Mouse (Mus musculus): ENCODE results near the gene Cd44. TPM values are rescaled to one million over a fixed set of nuclear protein-coding genes. Genes with fewer than 3 reads are reported as not detected.

Gene Cd44
- polyA plus RNA-seq, 1 experiment = 59.3 TPM

DNA sequence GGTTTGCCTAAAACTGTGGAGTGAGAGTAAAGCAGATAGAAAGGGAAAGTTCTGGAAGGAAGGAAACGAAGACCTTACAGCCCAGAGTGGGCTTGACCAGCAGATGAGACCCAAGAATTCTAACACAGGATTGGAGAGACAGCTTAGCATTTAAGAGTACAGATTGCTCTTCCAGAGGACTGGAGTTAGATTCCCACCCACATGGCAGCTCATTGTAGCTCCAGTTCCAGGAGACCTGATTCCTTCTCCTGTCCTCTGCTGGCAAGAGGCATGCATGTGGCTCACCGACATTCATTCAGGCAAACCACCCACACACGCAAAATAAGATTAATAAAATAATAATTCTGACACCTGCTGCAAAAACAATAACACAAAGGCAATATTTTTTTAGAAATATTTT lies 20.6 kb upstream of the Cd44 start:
- TF ChIP-seq CTCF (IDR thresholded peaks at IDR 0.05; ENCODE audit: insufficient read depth, low read length) = no peak
- TF ChIP-seq POLR2A (IDR thresholded peaks at IDR 0.05; ENCODE audit: borderline replicate concordance, extremely low read depth, low read depth, low read length) = no peak
- DNase-seq = no peak
- WGBS = 89% methylated on average over 3 of the region's 3 CpGs
- Histone ChIP-seq H3K4me1 (ENCODE audit: control insufficient read depth, insufficient read depth, low read length) (peaks cover 12% of the 10 kb centered on the region), H3K4me3 (replicated peaks; ENCODE audit: extremely low read depth, low read depth, low read length) (no peak overlapping the region)

DNA sequence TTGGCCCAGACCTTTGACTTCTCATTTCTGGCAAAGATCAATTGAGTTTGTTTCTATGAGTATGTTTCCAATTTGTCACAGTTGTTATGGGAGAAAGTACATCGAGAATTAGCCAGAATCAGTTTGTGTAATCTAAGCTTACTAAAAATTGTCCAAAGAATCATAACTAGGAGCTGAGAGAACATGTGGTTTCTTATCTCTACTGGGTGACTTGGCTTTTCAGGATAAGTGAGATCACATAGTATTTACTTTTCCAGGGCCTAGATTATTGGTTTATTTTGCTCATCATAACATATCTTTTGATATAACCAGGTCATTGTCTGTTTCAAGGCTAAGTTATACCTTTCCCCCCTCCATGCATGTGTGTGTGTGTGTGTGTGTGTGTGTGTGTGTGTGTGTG lies 16.8 kb upstream of the Cd44 start:
- Histone ChIP-seq H3K4me3 (replicated peaks; ENCODE audit: extremely low read depth, low read depth, low read length) (no peak overlapping the region), H3K4me1 (ENCODE audit: control insufficient read depth, insufficient read depth, low read length) (no peaks in the 10 kb centered on the region)
- no peak for DNase-seq
- WGBS = 65% methylated on average over 1 of the region's 1 CpGs
- TF ChIP-seq CTCF (IDR thresholded peaks at IDR 0.05; ENCODE audit: insufficient read depth, low read length) (no peak), POLR2A (IDR thresholded peaks at IDR 0.05; ENCODE audit: borderline replicate concordance, extremely low read depth, low read depth, low read length) (no peak)

DNA sequence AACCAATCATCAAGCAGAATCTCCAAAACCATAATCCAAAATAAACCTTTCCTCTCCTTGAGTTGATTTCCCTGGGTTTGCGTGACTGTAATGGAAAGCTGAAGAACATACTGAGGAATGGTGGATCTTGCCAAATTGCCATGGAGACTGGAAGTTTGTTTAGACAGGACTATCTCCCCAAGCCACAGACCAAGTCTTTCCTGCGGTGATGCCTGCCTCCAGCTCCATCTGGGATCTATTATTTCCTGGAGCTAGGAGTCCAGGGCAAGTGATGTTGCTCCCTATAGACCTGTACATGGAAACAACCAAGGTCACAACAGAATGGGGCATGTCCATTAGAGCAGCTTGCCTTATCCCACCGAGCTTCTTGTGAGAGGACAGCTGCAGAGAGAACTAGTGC lies 15.1 kb upstream of the Cd44 start:
- DNase-seq = no peak
- WGBS = 55% methylated on average over 3 of the region's 3 CpGs
- no peak overlapping the region for H3K4me3 ChIP-seq (replicated peaks; ENCODE audit: extremely low read depth, low read depth, low read length)
- TF ChIP-seq POLR2A (IDR thresholded peaks at IDR 0.05; ENCODE audit: borderline replicate concordance, extremely low read depth, low read depth, low read length) (no peak), CTCF (IDR thresholded peaks at IDR 0.05; ENCODE audit: insufficient read depth, low read length) (no peak)
- no peaks in the 10 kb centered on the region for H3K4me1 ChIP-seq (ENCODE audit: control insufficient read depth, insufficient read depth, low read length)

DNA sequence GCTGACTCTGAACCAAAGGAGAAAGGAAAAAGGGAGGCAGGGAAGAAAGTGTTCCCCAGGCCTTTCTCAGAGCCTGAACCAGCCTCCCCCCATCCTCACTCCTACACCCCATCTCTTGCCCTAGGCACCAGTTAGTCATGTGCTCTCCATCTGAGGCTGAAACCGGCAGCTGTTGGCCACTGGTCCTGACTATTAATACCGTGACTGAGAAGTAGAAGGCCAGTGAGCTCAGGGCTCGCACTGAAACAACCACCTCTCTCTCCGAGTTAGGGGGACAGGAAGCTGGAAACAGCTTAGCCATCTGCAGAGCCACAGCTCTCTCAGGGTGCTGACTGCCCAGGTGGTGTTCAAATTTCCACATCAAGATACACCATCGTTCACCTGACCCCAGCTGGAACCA lies 13.2 kb upstream of the Cd44 start:
- Histone ChIP-seq H3K4me1 (ENCODE audit: control insufficient read depth, insufficient read depth, low read length) (no peaks in the 10 kb centered on the region), H3K4me3 (replicated peaks; ENCODE audit: extremely low read depth, low read depth, low read length) (no peak overlapping the region)
- DNase-seq = no peak
- no peak for TF ChIP-seq CTCF (IDR thresholded peaks at IDR 0.05; ENCODE audit: insufficient read depth, low read length)
- no peak for TF ChIP-seq POLR2A (IDR thresholded peaks at IDR 0.05; ENCODE audit: borderline replicate concordance, extremely low read depth, low read depth, low read length)
- 78% methylated on average over 5 of the region's 5 CpGs for WGBS

DNA sequence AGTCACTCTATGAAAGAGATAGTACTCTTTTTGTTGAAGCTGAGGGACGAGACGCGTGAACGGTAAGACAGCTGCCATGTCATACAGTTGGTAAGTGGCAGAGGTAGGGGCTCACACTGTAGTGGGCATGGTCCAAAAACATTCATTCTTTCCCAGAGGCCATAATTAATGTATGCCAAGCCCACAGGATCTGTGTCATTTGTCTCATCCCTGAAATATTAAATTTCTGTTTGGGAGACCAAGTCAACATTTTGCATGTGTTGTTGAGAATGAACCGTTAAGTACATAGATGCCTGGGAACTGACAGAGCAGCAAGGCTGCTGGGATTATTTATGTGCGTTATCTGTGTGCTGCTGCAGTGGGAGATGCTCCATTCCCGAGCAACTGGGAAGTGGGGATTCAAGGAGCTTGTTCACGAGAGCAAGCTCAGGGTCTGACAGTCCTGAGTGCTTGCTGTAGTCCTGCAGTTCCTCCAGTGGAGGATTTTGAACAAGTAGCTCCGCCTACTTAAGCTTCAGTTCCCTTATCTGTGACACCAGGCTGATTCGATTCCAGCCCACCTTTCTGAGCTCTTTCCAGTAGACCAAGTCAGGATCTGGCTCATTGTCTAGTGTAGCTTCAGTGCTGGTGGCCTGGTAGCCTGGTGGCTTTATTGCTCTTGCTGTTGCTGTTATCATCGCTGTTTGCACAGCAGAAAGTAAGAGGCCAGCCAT lies 12.5 kb upstream of the Cd44 start:
- no peak for DNase-seq
- no peaks in the 10 kb centered on the region for H3K4me1 ChIP-seq (ENCODE audit: control insufficient read depth, insufficient read depth, low read length)
- H3K4me3 ChIP-seq (replicated peaks; ENCODE audit: extremely low read depth, low read depth, low read length) = no peak overlapping the region
- 76% methylated on average over 11 of the region's 11 CpGs for WGBS
- no peak for TF ChIP-seq CTCF (IDR thresholded peaks at IDR 0.05; ENCODE audit: insufficient read depth, low read length)
- no peak for TF ChIP-seq POLR2A (IDR thresholded peaks at IDR 0.05; ENCODE audit: borderline replicate concordance, extremely low read depth, low read depth, low read length)

DNA sequence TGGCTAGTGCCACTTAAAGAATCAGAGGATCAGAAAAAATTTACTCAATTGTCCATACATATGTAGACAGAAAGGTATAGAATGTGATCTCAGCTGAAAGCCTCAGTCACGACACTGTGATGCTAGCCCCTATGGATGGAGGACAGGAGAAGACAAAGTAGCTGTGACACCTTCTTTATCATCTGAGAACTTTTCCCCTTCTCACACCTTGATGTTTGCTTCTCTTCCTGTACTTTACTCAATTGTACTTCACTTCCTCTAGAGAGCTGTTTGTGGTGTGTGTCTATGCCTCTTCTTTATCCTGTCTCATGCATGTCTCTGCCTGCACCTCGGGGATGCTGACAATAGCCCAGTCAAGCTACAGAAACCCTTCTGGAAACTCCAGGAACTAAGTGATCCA lies 11.5 kb upstream of the Cd44 start:
- TF ChIP-seq POLR2A (IDR thresholded peaks at IDR 0.05; ENCODE audit: borderline replicate concordance, extremely low read depth, low read depth, low read length) = no peak
- no peak for TF ChIP-seq CTCF (IDR thresholded peaks at IDR 0.05; ENCODE audit: insufficient read depth, low read length)
- 38% methylated on average over 2 of the region's 2 CpGs for WGBS
- no peak for DNase-seq
- no peaks in the 10 kb centered on the region for H3K4me1 ChIP-seq (ENCODE audit: control insufficient read depth, insufficient read depth, low read length)
- H3K4me3 ChIP-seq (replicated peaks; ENCODE audit: extremely low read depth, low read depth, low read length) = no peak overlapping the region

DNA sequence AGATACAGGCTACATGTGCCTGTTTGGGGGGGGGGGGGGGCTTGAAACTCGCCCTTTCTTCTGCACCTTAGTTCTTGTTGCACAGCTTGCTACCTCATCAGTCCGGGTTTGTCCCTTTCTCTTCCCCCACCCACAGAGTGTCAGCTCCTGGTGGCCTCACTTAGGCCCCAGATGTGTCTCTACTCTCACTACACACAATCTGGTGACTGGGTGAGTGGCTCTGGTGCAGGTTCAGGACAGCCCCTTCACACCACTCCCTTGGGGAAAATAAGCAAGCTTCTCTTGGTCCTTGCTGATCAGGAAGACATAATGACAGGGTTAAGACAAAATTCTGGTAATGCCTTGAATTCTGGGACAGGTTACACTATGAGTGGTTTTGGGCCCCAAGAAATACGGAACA lies 11.0 kb upstream of the Cd44 start:
- TF ChIP-seq POLR2A (IDR thresholded peaks at IDR 0.05; ENCODE audit: borderline replicate concordance, extremely low read depth, low read depth, low read length) (no peak), CTCF (IDR thresholded peaks at IDR 0.05; ENCODE audit: insufficient read depth, low read length) (no peak)
- 84% methylated on average over 3 of the region's 3 CpGs for WGBS
- no peak for DNase-seq
- H3K4me1 ChIP-seq (ENCODE audit: control insufficient read depth, insufficient read depth, low read length) = no peaks in the 10 kb centered on the region
- H3K4me3 ChIP-seq (replicated peaks; ENCODE audit: extremely low read depth, low read depth, low read length) = no peak overlapping the region

DNA sequence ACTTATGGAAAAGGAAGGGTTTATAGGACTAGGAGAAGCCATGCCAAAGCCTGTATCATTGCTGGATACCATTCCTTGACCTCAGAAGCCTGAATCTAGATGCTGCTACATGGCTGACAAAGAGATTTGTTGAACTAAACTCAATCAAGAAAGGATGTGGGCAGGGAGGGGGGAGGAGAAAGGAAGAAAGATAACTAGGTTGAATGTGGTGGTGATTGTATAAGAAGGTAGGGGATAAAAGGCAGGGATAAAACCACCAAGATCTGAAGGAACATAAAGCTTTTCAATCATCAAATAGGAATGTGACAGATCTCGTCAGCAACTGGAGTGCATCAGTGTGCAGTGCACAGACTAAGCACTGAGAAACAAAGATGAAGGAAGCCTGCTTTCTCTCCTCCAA lies 7.9 kb upstream of the Cd44 start:
- DNase-seq = no peak
- H3K4me3 ChIP-seq (replicated peaks; ENCODE audit: extremely low read depth, low read depth, low read length) = no peak overlapping the region
- H3K4me1 ChIP-seq (ENCODE audit: control insufficient read depth, insufficient read depth, low read length) = no peaks in the 10 kb centered on the region
- no peak for TF ChIP-seq CTCF (IDR thresholded peaks at IDR 0.05; ENCODE audit: insufficient read depth, low read length)
- TF ChIP-seq POLR2A (IDR thresholded peaks at IDR 0.05; ENCODE audit: borderline replicate concordance, extremely low read depth, low read depth, low read length) = no peak
- WGBS = 84% methylated on average over 1 of the region's 1 CpGs

DNA sequence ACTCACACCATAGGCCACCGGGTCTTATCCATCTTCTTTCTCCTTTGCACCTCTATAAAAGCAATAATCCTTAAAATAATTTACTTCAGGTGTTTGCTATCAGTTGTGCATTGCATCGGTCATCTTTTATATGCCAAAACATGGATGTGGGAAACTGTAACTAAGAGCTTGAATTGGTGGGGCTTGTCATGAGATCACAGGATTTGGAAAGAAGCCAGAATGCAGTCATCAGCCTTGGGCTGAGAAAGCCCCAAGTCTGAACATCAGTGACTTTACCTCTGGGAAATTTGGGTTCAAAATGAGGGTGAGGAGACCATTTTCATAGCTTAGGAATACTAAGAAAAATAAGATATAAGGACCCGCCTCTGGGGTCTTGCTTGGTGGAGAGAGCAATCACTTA lies 4.1 kb upstream of the Cd44 start:
- H3K4me3 ChIP-seq (replicated peaks; ENCODE audit: extremely low read depth, low read depth, low read length) = no peak overlapping the region
- no peak for DNase-seq
- H3K4me1 ChIP-seq (ENCODE audit: control insufficient read depth, insufficient read depth, low read length) = no peaks in the 10 kb centered on the region
- 73% methylated on average over 3 of the region's 3 CpGs for WGBS
- TF ChIP-seq CTCF (IDR thresholded peaks at IDR 0.05; ENCODE audit: insufficient read depth, low read length) (no peak), POLR2A (IDR thresholded peaks at IDR 0.05; ENCODE audit: borderline replicate concordance, extremely low read depth, low read depth, low read length) (no peak)

DNA sequence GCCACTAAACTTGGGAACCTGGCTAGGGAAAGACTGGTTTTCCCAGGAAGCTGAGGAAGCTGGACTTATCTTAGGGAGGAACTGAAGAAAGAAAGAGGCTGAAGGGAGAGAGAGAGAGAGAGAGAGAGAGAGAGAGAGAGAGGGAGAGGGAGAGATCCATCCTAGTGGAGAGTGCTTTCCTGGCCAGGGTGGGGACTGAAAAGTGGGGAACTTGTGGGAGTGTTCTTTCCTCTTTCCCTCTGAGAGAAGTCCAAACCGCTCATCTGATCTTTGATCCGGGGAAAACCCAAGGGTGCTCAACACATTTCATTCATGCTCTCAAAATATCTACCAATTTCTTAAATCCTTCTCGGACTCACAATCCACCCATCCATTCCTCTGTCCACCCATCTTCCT lies 361 bp upstream of the Cd44 start:
- 30% methylated on average over 3 of the region's 3 CpGs for WGBS
- H3K4me1 ChIP-seq (ENCODE audit: control insufficient read depth, insufficient read depth, low read length) = peaks cover 9% of the 10 kb centered on the region; the same call in 1 of the 2 replicates
- H3K4me3 ChIP-seq (replicated peaks; ENCODE audit: extremely low read depth, low read depth, low read length) = peak overlapping the region; percentile 98
- TF ChIP-seq POLR2A (IDR thresholded peaks at IDR 0.05; ENCODE audit: borderline replicate concordance, extremely low read depth, low read depth, low read length) (no peak), CTCF (IDR thresholded peaks at IDR 0.05; ENCODE audit: insufficient read depth, low read length) (no peak)
- no peak for DNase-seq

All from lung, adult 2 months (tissue).